Mouse (Mus musculus) forebrain, embryonic 12.5 days (tissue): ENCODE data around the gene Atp8b2. TPM values are rescaled to one million over a fixed set of nuclear protein-coding genes. Genes with fewer than 3 reads are reported as not detected.
A peak's percentile ranks its signal among the peaks of the same experiment; 100 is the strongest.

ENCODE experiments used
- ATAC-seq: fragments of 200-750 bp; cut with Nextera tagmentation; 2 replicates; pipeline ENCODE4 v1.8.0; 2017; ENCODE audit warnings: moderate TSS enrichment; ENCODE audit not compliant: low FRiP score
- H3K27ac ChIP-seq: fragments of 300-500 bp; sonication (generic); 2 replicates; pipeline ENCODE4 v1.5.1; 2016; ENCODE audit warnings: mild to moderate bottlenecking
- H3K27me3 ChIP-seq: fragments of 300-500 bp; sonication (generic); 2 replicates; pipeline ENCODE4 v1.6.1; 2016; ENCODE audit warnings: mild to moderate bottlenecking
- H3K36me3 ChIP-seq: fragments of 300-500 bp; sonication (generic); replicated peaks from 2 replicates; pipeline ENCODE4 v1.6.1; 2016; ENCODE audit warnings: mild to moderate bottlenecking
- H3K4me1 ChIP-seq: fragments of 300-500 bp; sonication (generic); 2 replicates; pipeline ENCODE4 v1.6.1; 2016
- H3K4me2 ChIP-seq: fragments of 300-500 bp; sonication (generic); 2 replicates; pipeline ENCODE4 v1.6.1; 2016; ENCODE audit warnings: mild to moderate bottlenecking, moderate library complexity
- H3K4me3 ChIP-seq: fragments of 300-500 bp; sonication (generic); replicated peaks from 2 replicates; pipeline ENCODE4 v1.5.1; 2016; ENCODE audit warnings: mild to moderate bottlenecking
- H3K9ac ChIP-seq: fragments of 300-500 bp; sonication (generic); 2 replicates; pipeline ENCODE4 v1.6.1; 2016; ENCODE audit warnings: mild to moderate bottlenecking
- H3K9me3 ChIP-seq: fragments of 300-500 bp; sonication (generic); 2 replicates; pipeline ENCODE4 v1.6.1; 2016
- WGBS: fragments of 180-500 bp; shearing (Covaris S2); methylation state at CpG from one replicate; pipeline ENCODE4 v1.1.7; 2016; 5-methylcytosine and 5-hydroxymethylcytosine counted together
- polyA plus RNA-seq: library from polyadenylated mRNA; unstranded; fragments of >200 nt; fragmentation: Nextera tagmentation; extraction: Ambion mirVana; gene quantifications from 2 replicates; pipeline ENCODE4 v1.2.1, GENCODE M21; 2016

Atp8b2 gene
- polyA plus RNA-seq, 1 experiment from 2014 or later = 14.4 TPM

GRCm38 (mm10) chr3:89953420-89953819 is 9.9 kb downstream of the Atp8b2 start:
- 4% methylated on average over 4 of the region's 4 CpGs for WGBS
- Histone ChIP-seq H3K4me3 (no peak overlapping the region), H3K36me3 (peaks cover 95% of the 10 kb centered on the region), H3K27ac (no peak overlapping the region), H3K9ac (no peak overlapping the region), H3K9me3 (no peaks in the 10 kb centered on the region), H3K4me1 (no peaks in the 10 kb centered on the region), H3K4me2 (no peak overlapping the region), H3K27me3 (no peaks in the 10 kb centered on the region)
- ATAC-seq = 0 out of 2 replicates have a peak, but pooled peaks have one; percentile 30

- no peak for ATAC-seq
- no peak overlapping the region for H3K9ac ChIP-seq
- H3K4me1 ChIP-seq = no peaks in the 10 kb centered on the region
- H3K36me3 ChIP-seq = peaks cover 96% of the 10 kb centered on the region
- H3K27ac ChIP-seq = no peak overlapping the region
- H3K4me2 ChIP-seq = no peak overlapping the region
- WGBS = 88% methylated on average over 6 of the region's 6 CpGs
- H3K27me3 ChIP-seq = no peaks in the 10 kb centered on the region
- no peak overlapping the region for H3K4me3 ChIP-seq
- H3K9me3 ChIP-seq = no peaks in the 10 kb centered on the region
These were observed 14.7 kb downstream of the Atp8b2 start for GRCm38 (mm10) chr3:89948655-89949054.

GRCm38 (mm10) chr3:89948021-89948420 is 15.3 kb downstream of the Atp8b2 start:
- no peak overlapping the region for H3K4me3 ChIP-seq
- 84% methylated on average over 11 of the region's 11 CpGs for WGBS
- peaks cover 99% of the 10 kb centered on the region for H3K36me3 ChIP-seq
- H3K27ac ChIP-seq = no peak overlapping the region
- H3K4me1 ChIP-seq = no peaks in the 10 kb centered on the region
- no peak overlapping the region for H3K4me2 ChIP-seq
- H3K9me3 ChIP-seq = no peaks in the 10 kb centered on the region
- no peak overlapping the region for H3K9ac ChIP-seq
- ATAC-seq = no peak
- no peaks in the 10 kb centered on the region for H3K27me3 ChIP-seq

- Histone ChIP-seq H3K4me2 (no peak overlapping the region), H3K4me1 (no peaks in the 10 kb centered on the region), H3K27me3 (no peaks in the 10 kb centered on the region), H3K9ac (no peak overlapping the region), H3K9me3 (no peaks in the 10 kb centered on the region), H3K27ac (no peak overlapping the region), H3K36me3 (peaks cover 100% of the 10 kb centered on the region), H3K4me3 (no peak overlapping the region)
- no peak for ATAC-seq
- WGBS = 84% methylated on average over 8 of the region's 8 CpGs
These were observed 18.3 kb downstream of the Atp8b2 start for GRCm38 (mm10) chr3:89945026-89945425.

GRCm38 (mm10) chr3:89942894-89943293 is 20.4 kb downstream of the Atp8b2 start:
- Histone ChIP-seq H3K4me1 (no peaks in the 10 kb centered on the region), H3K9ac (no peak overlapping the region), H3K27ac (no peak overlapping the region), H3K36me3 (peaks cover 95% of the 10 kb centered on the region), H3K9me3 (no peaks in the 10 kb centered on the region), H3K27me3 (no peaks in the 10 kb centered on the region), H3K4me3 (no peak overlapping the region), H3K4me2 (no peak overlapping the region)
- no peak for ATAC-seq
- 86% methylated on average over 9 of the region's 9 CpGs for WGBS

GRCm38 (mm10) chr3:89936495-89936894 is 26.8 kb downstream of the Atp8b2 start:
- no peaks in the 10 kb centered on the region for H3K27me3 ChIP-seq
- H3K4me3 ChIP-seq = no peak overlapping the region
- H3K4me1 ChIP-seq = no peaks in the 10 kb centered on the region
- no peak overlapping the region for H3K4me2 ChIP-seq
- H3K9ac ChIP-seq = no peak overlapping the region
- no peak overlapping the region for H3K27ac ChIP-seq
- no peak for ATAC-seq
- H3K36me3 ChIP-seq = peaks cover 46% of the 10 kb centered on the region
- WGBS = 89% methylated on average over 3 of the region's 3 CpGs
- peaks cover 8% of the 10 kb centered on the region; the same call in 1 of the 2 replicates for H3K9me3 ChIP-seq

- H3K27me3 ChIP-seq = no peaks in the 10 kb centered on the region
- peaks cover 16% of the 10 kb centered on the region for H3K36me3 ChIP-seq
- H3K4me1 ChIP-seq = no peaks in the 10 kb centered on the region
- no peak overlapping the region for H3K9ac ChIP-seq
- no peak overlapping the region for H3K4me2 ChIP-seq
- no peak for ATAC-seq
- 95% methylated on average over 2 of the region's 2 CpGs for WGBS
- peaks cover 8% of the 10 kb centered on the region; the same call in 1 of the 2 replicates for H3K9me3 ChIP-seq
- no peak overlapping the region for H3K27ac ChIP-seq
- no peak overlapping the region for H3K4me3 ChIP-seq
These were observed 30.4 kb downstream of the Atp8b2 start for GRCm38 (mm10) chr3:89932925-89933324.

- H3K9me3 ChIP-seq = peaks cover 6% of the 10 kb centered on the region; the same call in 1 of the 2 replicates
- WGBS = 81% methylated on average over 4 of the region's 4 CpGs
- ATAC-seq = no peak
- H3K4me1 ChIP-seq = no peaks in the 10 kb centered on the region
- no peak overlapping the region for H3K4me2 ChIP-seq
- H3K9ac ChIP-seq = no peak overlapping the region
- no peaks in the 10 kb centered on the region for H3K36me3 ChIP-seq
- H3K4me3 ChIP-seq = no peak overlapping the region
- no peaks in the 10 kb centered on the region for H3K27me3 ChIP-seq
- no peak overlapping the region for H3K27ac ChIP-seq
These were observed 34.4 kb downstream of the Atp8b2 start for GRCm38 (mm10) chr3:89928956-89929355.

- Histone ChIP-seq H3K4me1 (no peaks in the 10 kb centered on the region), H3K9me3 (no peaks in the 10 kb centered on the region), H3K27ac (no peak overlapping the region), H3K9ac (no peak overlapping the region), H3K4me3 (no peak overlapping the region), H3K27me3 (no peaks in the 10 kb centered on the region), H3K4me2 (no peak overlapping the region), H3K36me3 (no peaks in the 10 kb centered on the region)
- 97% methylated on average over 1 of the region's 1 CpGs for WGBS
- ATAC-seq = no peak
These were observed 36.9 kb downstream of the Atp8b2 start for GRCm38 (mm10) chr3:89926440-89926839.

- ATAC-seq = no peak
- 77% methylated on average over 6 of the region's 6 CpGs for WGBS
- Histone ChIP-seq H3K4me2 (no peak overlapping the region), H3K4me1 (no peaks in the 10 kb centered on the region), H3K36me3 (no peaks in the 10 kb centered on the region), H3K9ac (no peak overlapping the region), H3K4me3 (no peak overlapping the region), H3K27ac (no peak overlapping the region), H3K9me3 (no peaks in the 10 kb centered on the region), H3K27me3 (peaks cover 6% of the 10 kb centered on the region; the same call in 1 of the 2 replicates)
These were observed 42.6 kb downstream of the Atp8b2 start for GRCm38 (mm10) chr3:89920711-89921110.

GRCm38 (mm10) chr3:89917408-89917807 is 45.9 kb downstream of the Atp8b2 start:
- no peak overlapping the region for H3K9ac ChIP-seq
- no peak overlapping the region for H3K4me3 ChIP-seq
- no peak for ATAC-seq
- peaks cover 11% of the 10 kb centered on the region for H3K4me1 ChIP-seq
- H3K27ac ChIP-seq = no peak overlapping the region
- H3K27me3 ChIP-seq = peaks cover 37% of the 10 kb centered on the region
- WGBS = 42% methylated on average over 3 of the region's 3 CpGs
- H3K4me2 ChIP-seq = no peak overlapping the region
- no peaks in the 10 kb centered on the region for H3K36me3 ChIP-seq
- H3K9me3 ChIP-seq = no peaks in the 10 kb centered on the region

- H3K9ac ChIP-seq = no peak overlapping the region
- H3K27ac ChIP-seq = no peak overlapping the region
- ATAC-seq = no peak
- peaks cover 45% of the 10 kb centered on the region for H3K27me3 ChIP-seq
- no peaks in the 10 kb centered on the region for H3K36me3 ChIP-seq
- WGBS = 86% methylated on average over 1 of the region's 1 CpGs
- peaks cover 13% of the 10 kb centered on the region for H3K4me1 ChIP-seq
- no peak overlapping the region for H3K4me3 ChIP-seq
- no peaks in the 10 kb centered on the region for H3K9me3 ChIP-seq
- H3K4me2 ChIP-seq = no peak overlapping the region
These were observed 46.7 kb downstream of the Atp8b2 start for GRCm38 (mm10) chr3:89916622-89917021.

- Histone ChIP-seq H3K4me2 (no peak overlapping the region), H3K4me1 (peaks cover 13% of the 10 kb centered on the region), H3K9ac (no peak overlapping the region), H3K9me3 (no peaks in the 10 kb centered on the region), H3K27me3 (peaks cover 56% of the 10 kb centered on the region), H3K27ac (no peak overlapping the region), H3K36me3 (no peaks in the 10 kb centered on the region), H3K4me3 (no peak overlapping the region)
- 80% methylated on average over 4 of the region's 4 CpGs for WGBS
- ATAC-seq = no peak
These were observed 48.6 kb downstream of the Atp8b2 start for GRCm38 (mm10) chr3:89914700-89915099.
